Mouse (Mus musculus) erythroid progenitor cell, adult 5-6 weeks (primary cell): ENCODE results near the gene Vsnl1. TPM values are rescaled to one million over a fixed set of nuclear protein-coding genes. Genes with fewer than 3 reads are reported as not detected.

Source experiments
- ATAC-seq: replicated peaks from 2 replicates; pipeline ENCODE4 v1.8.0; 2016; ENCODE audit warnings: moderate number of reproducible peaks, mild to moderate bottlenecking, moderate TSS enrichment, inconsistent platforms; ENCODE audit not compliant: poor library complexity, low FRiP score, severe bottlenecking
- total RNA-seq, 2 experiments: library from RNA; stranded (forward) in 1 of 2; stranded (reverse) in 1 of 2; fragments of 150-400 nt in 1 of 2; fragments of 186-747, 209-891 nt in 1 of 2; gene quantifications; 2 replicates each; pipeline versions ENCODE4 v1.2.3 to v1.2.4; 2015 to 2017; ENCODE audit warnings: low replicate concordance in 2 of 2

Gene Vsnl1
- total RNA-seq, 2 experiments from 2014 or later = not detected

- no peak; the same call in 1 of the 2 replicates for ATAC-seq
These were observed 129.4 kb downstream of the Vsnl1 start for GRCm38 (mm10) chr12:11306753-11307645.

- no peak for ATAC-seq
These were observed 135.6 kb downstream of the Vsnl1 start for GRCm38 (mm10) chr12:11300858-11301257.

GRCm38 (mm10) chr12:11286382-11286781, 150.0 kb downstream of the Vsnl1 start:
- ATAC-seq = no peak

- no peak for ATAC-seq
These were observed 154.8 kb downstream of the Vsnl1 start for GRCm38 (mm10) chr12:11281584-11281983.

GRCm38 (mm10) chr12:11279886-11280285, 156.5 kb downstream of the Vsnl1 start:
- ATAC-seq = no peak

- ATAC-seq = no peak
These were observed 159.2 kb downstream of the Vsnl1 start for GRCm38 (mm10) chr12:11277207-11277606.

GRCm38 (mm10) chr12:11276632-11277031, 159.8 kb downstream of the Vsnl1 start:
- ATAC-seq = no peak

Other genes with a start within 250 kb of the Vsnl1 start
- gene Msgn1, start 227.6 kb downstream of the Vsnl1 start, total RNA-seq (2015; ENCODE audit: low replicate concordance) = not detected in 2 replicates
- gene Msgn1, start 227.6 kb downstream of the Vsnl1 start, total RNA-seq (2017; ENCODE audit: low replicate concordance) = not detected in 2 replicates
- gene Gen1, start 170.8 kb downstream of the Vsnl1 start, total RNA-seq (2015; ENCODE audit: low replicate concordance) = 81.8 and 117 TPM in 2 replicates
- gene Gen1, start 170.8 kb downstream of the Vsnl1 start, total RNA-seq (2017; ENCODE audit: low replicate concordance) = 196 and 214 TPM in 2 replicates
- 161 and 174 TPM in 2 replicates for gene Smc6, start 170.7 kb downstream of the Vsnl1 start, total RNA-seq (2015; ENCODE audit: low replicate concordance)
- gene Smc6, start 170.7 kb downstream of the Vsnl1 start, total RNA-seq (2017; ENCODE audit: low replicate concordance) = 209 and 324 TPM in 2 replicates
- gene Rad51ap2, start 19.5 kb upstream of the Vsnl1 start, total RNA-seq (2015; ENCODE audit: low replicate concordance) = not detected in 2 replicates
- not detected in 2 replicates for gene Rad51ap2, start 19.5 kb upstream of the Vsnl1 start, total RNA-seq (2017; ENCODE audit: low replicate concordance)